Mouse (Mus musculus) midbrain, embryonic 12.5 days (tissue): ENCODE data around the gene Syn1. TPM values are rescaled to one million over a fixed set of nuclear protein-coding genes. Genes with fewer than 3 reads are reported as not detected.

Experiments used
- ATAC-seq: fragments of 200-750 bp; cut with Nextera tagmentation; 2 replicates; pipeline ENCODE4 v1.8.0; 2017; ENCODE audit warnings: low read depth, moderate TSS enrichment, moderate library complexity; ENCODE audit not compliant: low FRiP score
- H3K27ac ChIP-seq: fragments of 300-500 bp; sonication (generic); replicated peaks from 2 replicates; pipeline ENCODE4 v1.5.1; 2016; ENCODE audit warnings: mild to moderate bottlenecking
- H3K27me3 ChIP-seq: fragments of 300-500 bp; sonication (generic); 2 replicates; pipeline ENCODE4 v1.6.1; 2016; ENCODE audit warnings: mild to moderate bottlenecking
- H3K36me3 ChIP-seq: fragments of 300-500 bp; sonication (generic); 2 replicates; pipeline ENCODE4 v1.6.1; 2016
- H3K4me1 ChIP-seq: fragments of 300-500 bp; sonication (generic); 2 replicates; pipeline ENCODE4 v1.6.1; 2016
- H3K4me2 ChIP-seq: fragments of 300-500 bp; sonication (generic); replicated peaks from 2 replicates; pipeline ENCODE4 v1.6.1; 2016; ENCODE audit warnings: mild to moderate bottlenecking, moderate library complexity
- H3K4me3 ChIP-seq: fragments of 300-500 bp; sonication (generic); 2 replicates; pipeline ENCODE4 v1.5.1; 2016; ENCODE audit warnings: mild to moderate bottlenecking
- H3K9ac ChIP-seq: fragments of 300-500 bp; sonication (generic); replicated peaks from 2 replicates; pipeline ENCODE4 v1.6.1; 2016; ENCODE audit warnings: mild to moderate bottlenecking, moderate library complexity
- H3K9me3 ChIP-seq: fragments of 300-500 bp; sonication (generic); 2 replicates; pipeline ENCODE4 v1.6.1; 2016; ENCODE audit warnings: mild to moderate bottlenecking
- WGBS: fragments of 180-500 bp; shearing (Covaris S2); methylation state at CpG from one replicate; pipeline ENCODE4 v1.1.7; 2016; 5-methylcytosine and 5-hydroxymethylcytosine counted together
- polyA plus RNA-seq: library from polyadenylated mRNA; unstranded; fragments of >200 nt; fragmentation: Nextera tagmentation; extraction: Ambion mirVana; gene quantifications from 2 replicates; pipeline ENCODE4 v1.2.1, GENCODE M21; 2016

Gene Syn1
- polyA plus RNA-seq, 1 experiment from 2014 or later = 18.5 TPM

DNA sequence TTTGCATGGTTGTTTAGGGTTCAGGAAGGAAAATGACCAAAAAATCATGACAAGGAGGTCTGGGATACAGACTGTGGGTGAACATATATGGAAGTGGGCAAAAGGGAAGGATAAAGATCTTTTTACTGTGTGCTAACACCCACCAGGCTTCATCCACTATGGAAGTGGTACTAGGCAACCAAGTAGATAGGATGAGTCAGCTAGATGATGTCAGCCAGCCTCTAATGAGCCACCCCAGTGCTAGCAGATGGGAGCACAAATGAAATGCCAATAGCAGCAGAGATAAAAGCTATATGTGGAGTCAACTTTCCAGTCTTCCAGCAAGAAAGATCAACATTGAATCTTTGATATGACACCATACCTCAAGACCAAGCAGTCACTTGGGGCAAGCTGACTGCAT is 5.7 kb downstream of the Syn1 start:
- ATAC-seq = no peak

DNA sequence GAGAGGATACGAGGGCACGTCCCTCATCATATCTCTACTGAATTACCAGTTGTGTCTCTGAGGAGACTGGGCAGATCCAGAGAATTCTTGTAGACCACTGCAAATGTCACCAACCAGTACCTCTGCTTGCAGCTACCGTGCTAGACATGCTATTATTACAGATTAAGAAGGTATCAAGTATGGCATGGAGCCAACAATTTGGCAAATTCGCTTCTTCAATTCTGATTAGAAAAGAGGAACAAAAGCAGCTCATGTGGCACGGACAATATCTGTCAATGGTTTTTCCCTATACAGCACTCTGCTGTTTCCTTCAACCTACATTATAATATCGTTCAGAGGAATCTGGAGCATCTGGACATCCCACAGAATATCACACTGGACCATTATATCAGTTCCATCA is 7.1 kb downstream of the Syn1 start:
- WGBS = 87% methylated on average over 6 of the region's 6 CpGs
- H3K27me3 ChIP-seq = no peaks in the 10 kb centered on the region
- no peak overlapping the region for H3K4me2 ChIP-seq
- H3K9ac ChIP-seq = no peak overlapping the region
- no peak overlapping the region for H3K27ac ChIP-seq
- no peaks in the 10 kb centered on the region for H3K9me3 ChIP-seq
- no peaks in the 10 kb centered on the region for H3K4me1 ChIP-seq
- ATAC-seq = no peak
- no peaks in the 10 kb centered on the region for H3K36me3 ChIP-seq
- no peak overlapping the region for H3K4me3 ChIP-seq

More for the DNA sequence above, 5.7 kb downstream of the Syn1 start:
- Histone ChIP-seq H3K4me3 (no peak overlapping the region), H3K27ac (no peak overlapping the region), H3K9me3 (no peaks in the 10 kb centered on the region), H3K4me2 (no peak overlapping the region), H3K36me3 (no peaks in the 10 kb centered on the region), H3K4me1 (no peaks in the 10 kb centered on the region), H3K9ac (no peak overlapping the region), H3K27me3 (no peaks in the 10 kb centered on the region)

DNA sequence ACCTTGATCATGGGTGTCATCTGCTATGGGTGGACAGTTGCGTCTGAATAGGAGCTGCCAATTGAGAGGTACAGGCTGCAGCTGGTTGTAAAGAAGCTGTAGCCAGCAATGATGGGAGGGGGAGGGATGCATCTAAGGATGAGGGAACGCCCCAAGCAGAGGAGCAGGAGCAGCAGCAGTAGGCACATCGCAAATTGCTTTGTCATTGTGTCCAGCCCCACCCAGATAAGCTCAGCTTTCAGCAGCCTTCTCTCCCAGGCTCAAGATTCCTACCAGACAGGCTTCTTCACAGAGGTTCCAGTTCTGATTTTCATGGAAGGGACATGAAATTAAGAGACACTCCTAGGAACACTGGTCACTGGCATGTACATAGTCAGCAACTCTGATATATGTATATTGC is 10.7 kb downstream of the Syn1 start:
- Histone ChIP-seq H3K36me3 (no peaks in the 10 kb centered on the region), H3K4me2 (no peak overlapping the region), H3K4me1 (no peaks in the 10 kb centered on the region), H3K27me3 (no peaks in the 10 kb centered on the region), H3K9me3 (no peaks in the 10 kb centered on the region), H3K27ac (no peak overlapping the region), H3K9ac (no peak overlapping the region), H3K4me3 (no peak overlapping the region)
- no peak for ATAC-seq
- WGBS = 33% methylated on average over 3 of the region's 3 CpGs

DNA sequence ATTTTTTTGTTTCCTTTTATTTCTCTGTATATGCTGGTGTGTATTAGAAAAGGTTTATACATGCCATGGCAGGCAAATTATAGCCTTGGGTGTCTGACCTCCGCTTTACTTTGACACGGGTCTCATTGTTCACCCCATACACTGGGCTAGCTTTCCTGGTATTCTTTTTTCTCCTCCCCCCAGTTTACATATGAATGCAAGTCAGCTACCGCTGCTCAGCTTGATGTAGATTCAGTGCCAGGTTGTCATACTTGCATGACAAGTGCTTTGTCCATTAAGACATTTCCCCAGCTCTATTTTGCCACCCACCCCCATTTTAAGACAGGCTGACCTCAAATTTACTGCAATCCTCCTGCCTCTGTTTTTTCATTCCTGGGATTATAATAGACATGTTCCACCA is 45.6 kb downstream of the Syn1 start:
- no peaks in the 10 kb centered on the region for H3K27me3 ChIP-seq
- WGBS = 35% methylated on average over 3 of the region's 3 CpGs
- no peaks in the 10 kb centered on the region for H3K4me1 ChIP-seq
- no peak overlapping the region for H3K4me2 ChIP-seq
- no peak overlapping the region for H3K27ac ChIP-seq
- H3K4me3 ChIP-seq = no peak overlapping the region
- H3K9me3 ChIP-seq = no peaks in the 10 kb centered on the region
- H3K9ac ChIP-seq = no peak overlapping the region
- ATAC-seq = no peak; the same call in 1 of the 2 replicates
- H3K36me3 ChIP-seq = no peaks in the 10 kb centered on the region

DNA sequence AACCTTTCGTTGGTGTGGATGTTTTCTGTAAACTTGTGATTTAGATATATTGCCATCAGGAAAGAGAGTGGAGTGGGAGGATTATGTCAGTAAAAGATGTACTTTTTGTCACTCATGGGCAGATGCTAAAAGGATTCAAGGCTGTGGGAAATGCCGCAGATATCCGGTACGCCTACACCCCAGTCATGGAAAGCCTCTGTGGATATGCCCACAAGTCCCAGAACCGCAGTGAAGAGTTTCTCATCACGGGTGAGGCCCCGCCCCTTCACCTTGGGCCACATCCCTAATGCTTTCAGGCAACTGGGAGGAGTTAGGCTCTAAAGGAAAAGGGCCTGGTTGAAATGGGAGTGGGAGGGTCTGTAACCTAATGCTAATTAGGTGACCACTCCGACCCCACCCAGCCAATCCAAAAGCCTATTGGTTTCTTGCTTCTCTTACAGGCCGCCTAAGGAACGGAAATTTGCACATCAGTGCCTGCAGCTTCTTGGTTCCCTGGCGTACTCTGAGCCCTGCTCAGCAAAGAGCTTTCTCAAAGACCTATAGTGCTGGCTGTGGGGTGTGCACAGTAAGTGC is 47.8 kb downstream of the Syn1 start:
- Histone ChIP-seq H3K27me3 (no peaks in the 10 kb centered on the region), H3K4me1 (no peaks in the 10 kb centered on the region), H3K9ac (no peak overlapping the region), H3K4me3 (no peak overlapping the region), H3K9me3 (no peaks in the 10 kb centered on the region), H3K27ac (no peak overlapping the region), H3K4me2 (no peak overlapping the region), H3K36me3 (no peaks in the 10 kb centered on the region)
- ATAC-seq = no peak
- WGBS = 37% methylated on average over 11 of the region's 11 CpGs

DNA sequence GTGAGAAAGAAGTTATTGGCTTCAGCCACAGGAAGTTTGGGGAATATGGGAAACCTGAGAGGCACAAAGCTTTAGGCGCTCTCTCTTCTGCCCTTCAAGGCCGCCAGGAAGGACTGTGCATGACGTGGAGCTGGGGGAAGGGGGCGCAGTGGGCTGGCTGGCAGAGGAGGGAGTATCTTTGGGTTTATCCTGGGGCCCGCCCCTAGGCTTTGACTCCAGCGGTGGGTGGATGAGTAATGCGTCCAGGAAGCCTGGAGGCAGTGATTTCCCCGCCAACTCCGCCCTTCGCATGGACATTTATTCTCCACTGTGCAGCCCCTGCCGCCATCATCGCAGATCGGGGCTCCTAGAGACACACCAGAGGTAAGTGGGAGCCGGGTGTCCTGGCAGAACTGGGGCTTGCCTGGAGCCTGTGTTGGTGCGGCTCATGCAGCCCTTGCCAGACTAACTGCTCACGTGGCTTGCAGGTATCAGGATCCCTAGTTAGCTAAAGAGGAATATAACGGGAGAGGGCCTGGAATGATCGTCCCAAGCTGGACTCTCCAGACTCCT is 50.8 kb downstream of the Syn1 start, which contains the start of gene Timp1:
Gene Timp1, plus strand, starts transcription at position 205 of the 552 bp plus-strand sequence.
- Histone ChIP-seq H3K9me3 (no peaks in the 10 kb centered on the region), H3K27me3 (no peaks in the 10 kb centered on the region), H3K4me1 (no peaks in the 10 kb centered on the region), H3K36me3 (no peaks in the 10 kb centered on the region), H3K9ac (no peak within 1 kb of the TSS), H3K4me3 (0 out of 2 replicates have a peak within 1 kb of the TSS, but pooled peaks have one; percentile 4), H3K27ac (no peak within 1 kb of the TSS), H3K4me2 (peak within 1 kb of the TSS; percentile 35)
- 0 out of 2 replicates have a peak, but pooled peaks have one; percentile 48 for ATAC-seq
- WGBS = 25% methylated on average over 17 of the region's 18 CpGs

DNA sequence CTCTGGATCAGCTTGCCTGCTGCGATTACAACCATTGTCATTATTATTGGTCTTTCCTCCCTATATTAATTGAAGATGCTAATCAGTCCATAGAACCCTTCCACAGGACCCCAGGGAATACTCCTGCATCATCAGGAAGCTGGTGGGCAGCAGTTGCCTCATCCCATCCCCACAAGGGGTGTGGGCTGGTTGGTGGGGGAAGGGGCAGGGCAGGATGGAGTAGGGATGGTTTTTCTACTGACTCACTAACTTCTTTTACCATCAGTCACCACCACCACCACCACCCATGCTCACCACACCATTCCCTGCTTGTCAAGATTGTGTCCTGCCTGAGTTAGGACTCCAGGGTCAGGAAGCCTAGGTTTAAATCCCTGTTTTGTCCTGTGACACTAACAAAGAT is 51.6 kb downstream of the Syn1 start:
- Histone ChIP-seq H3K36me3 (no peaks in the 10 kb centered on the region), H3K9ac (no peak overlapping the region), H3K27me3 (no peaks in the 10 kb centered on the region), H3K4me2 (no peak overlapping the region), H3K4me3 (no peak overlapping the region), H3K27ac (no peak overlapping the region), H3K9me3 (no peaks in the 10 kb centered on the region), H3K4me1 (no peaks in the 10 kb centered on the region)
- no peak for ATAC-seq
- 74% methylated on average over 1 of the region's 1 CpGs for WGBS

DNA sequence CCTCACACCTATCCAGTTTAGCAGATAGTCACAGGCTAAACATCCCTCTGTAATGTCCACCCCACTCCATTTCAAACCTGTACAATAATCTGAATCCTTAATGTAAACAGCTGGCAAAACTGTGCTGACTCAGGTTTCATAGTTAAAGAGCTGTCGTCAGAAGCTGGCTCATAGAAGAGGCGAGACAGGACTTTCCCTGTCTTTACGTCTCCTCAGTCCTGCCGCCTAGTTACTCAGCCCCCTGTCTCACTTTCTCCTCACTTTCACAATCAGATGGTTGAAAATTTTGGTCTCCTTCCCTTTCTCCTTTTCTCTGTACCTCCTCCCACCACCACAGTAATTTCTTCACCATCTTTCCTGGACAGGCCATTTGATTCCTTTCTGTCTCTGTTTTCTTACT is 52.7 kb downstream of the Syn1 start:
- Histone ChIP-seq H3K4me1 (no peaks in the 10 kb centered on the region), H3K27ac (no peak overlapping the region), H3K27me3 (no peaks in the 10 kb centered on the region), H3K36me3 (no peaks in the 10 kb centered on the region), H3K9ac (no peak overlapping the region), H3K9me3 (no peaks in the 10 kb centered on the region), H3K4me3 (no peak overlapping the region), H3K4me2 (no peak overlapping the region)
- WGBS = 75% methylated on average over 4 of the region's 4 CpGs
- ATAC-seq = no peak

DNA sequence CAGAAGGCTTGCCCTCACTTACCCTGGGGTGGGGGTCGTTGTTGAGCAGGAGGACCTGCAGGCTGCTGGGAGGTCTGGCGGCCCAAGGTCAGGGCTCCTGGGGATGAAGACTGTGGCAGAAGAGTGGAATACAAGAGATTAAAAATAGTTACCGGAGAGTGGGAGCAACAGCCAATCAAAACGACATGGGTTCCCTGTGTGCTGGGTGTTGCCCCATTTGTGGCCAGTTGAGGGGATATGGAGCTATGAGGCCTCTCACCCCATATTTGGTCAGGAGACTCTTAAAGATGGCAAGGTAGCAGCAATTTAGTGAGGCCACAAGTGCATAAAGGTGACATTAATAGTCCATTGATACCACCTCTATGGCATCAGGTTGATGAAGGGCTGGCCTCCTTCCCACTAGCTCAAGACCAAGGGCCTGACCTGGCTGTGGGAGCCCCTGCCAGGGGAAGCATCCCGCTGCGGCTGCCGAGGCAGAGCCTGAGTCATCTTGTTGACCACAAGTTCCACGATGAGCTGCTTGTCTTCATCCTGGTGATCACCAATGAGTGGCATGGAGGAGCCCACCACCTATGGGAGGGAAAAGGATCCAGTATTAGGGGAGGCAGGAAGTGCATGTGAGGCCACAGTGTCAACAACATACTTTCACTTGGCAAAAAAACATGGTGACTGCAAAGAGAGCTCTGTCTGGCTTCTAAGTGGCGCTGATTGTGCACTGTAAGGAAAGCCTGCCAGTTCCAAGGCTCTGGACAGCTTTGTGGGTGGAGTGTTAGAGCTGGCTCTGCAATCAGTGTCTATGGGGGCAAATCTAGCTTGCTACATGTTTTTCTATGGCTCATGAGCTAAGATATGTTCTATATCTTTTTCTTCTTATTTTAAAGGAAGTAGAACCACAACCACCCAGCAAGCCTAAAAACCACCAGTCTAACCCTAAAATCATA is 57.4 kb downstream of the Syn1 start:
- Histone ChIP-seq H3K27ac (no peak overlapping the region), H3K9me3 (no peaks in the 10 kb centered on the region), H3K4me1 (no peaks in the 10 kb centered on the region), H3K36me3 (no peaks in the 10 kb centered on the region), H3K9ac (no peak overlapping the region), H3K27me3 (no peaks in the 10 kb centered on the region), H3K4me3 (no peak overlapping the region), H3K4me2 (no peak overlapping the region)
- ATAC-seq = no peak
- 84% methylated on average over 9 of the region's 9 CpGs for WGBS

DNA sequence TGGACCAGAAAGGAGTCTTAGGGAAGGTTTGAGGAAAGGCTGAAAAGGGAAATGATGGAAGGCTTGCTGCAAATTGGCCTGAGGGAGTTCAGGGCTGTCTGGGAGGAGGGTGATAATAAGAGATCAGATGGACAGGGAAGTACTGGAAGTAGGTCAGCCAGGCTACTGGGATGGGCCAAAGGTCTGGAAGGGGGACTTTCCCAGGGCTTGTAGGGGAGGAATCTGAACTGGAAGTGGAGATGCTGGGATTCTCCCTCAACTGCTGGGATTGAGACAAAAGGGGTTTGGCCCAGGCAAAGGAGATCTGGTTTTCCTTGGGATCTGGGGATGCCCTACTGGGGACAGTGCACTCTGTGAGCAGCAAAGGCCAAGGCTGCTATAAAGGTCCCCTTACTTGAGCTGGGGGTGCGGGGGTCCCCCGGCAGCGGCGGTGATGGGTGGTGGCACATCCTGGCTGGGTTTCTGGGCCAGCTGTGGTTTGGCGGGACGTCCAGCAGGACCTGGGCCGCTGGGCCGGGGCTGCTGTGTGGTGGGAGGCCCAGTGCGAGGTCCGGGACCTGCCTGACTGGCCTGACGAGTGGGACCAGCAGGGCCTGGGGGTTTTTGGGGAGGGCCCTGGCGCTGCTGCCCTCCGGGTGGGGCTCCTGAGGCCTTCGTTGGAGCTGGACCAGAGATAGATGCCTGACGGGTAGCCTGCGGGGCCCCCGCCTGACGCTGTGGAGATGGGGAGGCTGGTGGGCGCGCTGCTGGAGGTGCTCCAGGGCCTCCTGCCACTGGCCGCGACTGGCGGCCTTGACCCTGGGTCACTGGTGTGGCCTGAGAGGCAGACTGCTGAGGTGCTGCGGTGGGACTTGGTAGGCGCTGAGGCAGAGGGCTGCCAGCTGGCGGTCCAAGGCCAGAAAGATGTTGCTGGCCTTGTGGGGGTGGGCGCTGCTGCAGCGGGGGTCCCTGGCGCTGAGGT is 58.4 kb downstream of the Syn1 start:
- Histone ChIP-seq H3K4me1 (no peaks in the 10 kb centered on the region), H3K9ac (no peak overlapping the region), H3K4me3 (no peak overlapping the region), H3K27ac (no peak overlapping the region), H3K4me2 (no peak overlapping the region), H3K27me3 (no peaks in the 10 kb centered on the region), H3K9me3 (no peaks in the 10 kb centered on the region), H3K36me3 (peaks cover 3% of the 10 kb centered on the region; the same call in 1 of the 2 replicates)
- 0 out of 2 replicates have a peak, but pooled peaks have one; percentile 35 for ATAC-seq
- WGBS = 53% methylated on average over 29 of the region's 29 CpGs

DNA sequence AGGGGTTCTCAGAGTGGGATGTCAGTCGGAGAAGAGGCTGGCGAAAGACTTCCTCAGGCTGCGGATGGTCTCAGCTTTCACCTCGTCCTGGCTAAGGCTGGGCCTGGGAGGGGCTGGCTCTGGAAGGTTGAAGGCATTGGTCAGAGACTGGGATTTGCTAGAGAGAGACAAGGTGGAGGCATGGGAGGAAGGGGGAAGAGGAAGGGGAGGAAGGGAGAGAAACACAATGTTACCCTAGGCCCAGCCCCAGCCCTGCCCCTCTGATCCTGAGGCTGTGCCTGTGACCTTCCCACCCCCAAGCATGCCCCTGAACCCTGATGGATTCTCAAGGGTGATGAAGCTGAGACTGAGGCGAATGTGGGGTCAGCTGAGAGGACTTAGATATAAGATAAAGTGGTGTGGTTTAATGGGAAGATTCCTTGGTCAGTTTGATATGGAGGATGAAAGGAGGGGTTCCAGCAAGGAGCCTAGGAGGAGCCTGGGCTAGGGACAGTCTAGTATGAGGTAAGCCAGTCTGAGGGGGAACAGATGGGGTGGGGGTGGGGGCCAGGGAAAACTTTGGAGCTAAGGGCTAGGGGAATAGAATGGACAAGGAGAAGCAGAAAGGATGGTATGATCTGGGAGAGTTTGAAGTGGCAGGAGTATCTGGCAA is 59.2 kb downstream of the Syn1 start:
- peaks cover 3% of the 10 kb centered on the region; the same call in 1 of the 2 replicates for H3K36me3 ChIP-seq
- no peaks in the 10 kb centered on the region for H3K27me3 ChIP-seq
- no peak overlapping the region for H3K4me2 ChIP-seq
- 58% methylated on average over 5 of the region's 5 CpGs for WGBS
- H3K27ac ChIP-seq = no peak overlapping the region
- H3K4me3 ChIP-seq = no peak overlapping the region
- H3K9ac ChIP-seq = no peak overlapping the region
- no peaks in the 10 kb centered on the region for H3K4me1 ChIP-seq
- no peaks in the 10 kb centered on the region for H3K9me3 ChIP-seq
- no peak for ATAC-seq
